ENCODE assay signal across 8 mouse cellular contexts in genomic region chr7:131370648-131371469, GRCm38 (mm10). TPM values are rescaled to one million over a fixed set of nuclear protein-coding genes. Genes with fewer than 3 reads are reported as not detected.
DNase-seq lines count a peak whose midpoint lies in the region; ATAC-seq and TF ChIP-seq lines count a peak whose summit lies in the region.

TSS of gene Pstk (plus strand) at chr7:131371141.

- peaks cover 8% of the 10 kb centered on the region for H3K4me1 ChIP-seq in heart, embryonic 12.5 days (replicated peaks)
- H3K4me1 ChIP-seq in kidney, postnatal 0 days (replicated peaks; ENCODE audit: insufficient read depth, low read length) = no peaks in the 10 kb centered on the region
- 0 out of 2 replicates have a peak, but pooled peaks cover 7% of the 10 kb centered on the region for H3K4me1 ChIP-seq in liver, embryonic 11.5 days (replicated peaks; ENCODE audit: control insufficient read depth, insufficient read depth, low read length)
- 0 out of 2 replicates have a peak, but pooled peaks cover 3% of the 10 kb centered on the region for H3K4me1 ChIP-seq in stomach, embryonic 14.5 days (ENCODE audit: control insufficient read depth, insufficient read depth, low read length)

- H3K4me3 ChIP-seq in heart, embryonic 12.5 days = peak within 1 kb of the TSS; percentile 84
- H3K4me3 ChIP-seq in kidney, postnatal 0 days (replicated peaks; ENCODE audit: low read depth, low read length) = peak within 1 kb of the TSS; percentile 67
- H3K4me3 ChIP-seq in liver, embryonic 11.5 days (ENCODE audit: low read depth, low read length) = peak within 1 kb of the TSS; percentile 80
- H3K4me3 ChIP-seq in stomach, embryonic 14.5 days (ENCODE audit: low read depth, low read length) = peak within 1 kb of the TSS; percentile 58

- peak; percentile 98 for ATAC-seq in erythroid progenitor cell, adult 5-6 weeks (replicated peaks; ENCODE audit: low FRiP score, poor library complexity, severe bottlenecking)
- ATAC-seq in heart, embryonic 12.5 days (ENCODE audit: insufficient number of reproducible peaks, low FRiP score) = peak; percentile 97
- peak; percentile 93 for ATAC-seq in kidney, postnatal 0 days (replicated peaks; ENCODE audit: low FRiP score, low read depth)
- ATAC-seq in liver, embryonic 11.5 days (replicated peaks; ENCODE audit: low FRiP score) = peak; percentile 94
- peak; percentile 94 for ATAC-seq in stomach, embryonic 14.5 days (ENCODE audit: insufficient number of reproducible peaks, insufficient read depth, low FRiP score, low read depth)

- peak within 1 kb of the TSS; percentile 99 for H3K27ac ChIP-seq in heart, embryonic 12.5 days (ENCODE audit: poor library complexity, severe bottlenecking)
- H3K27ac ChIP-seq in kidney, postnatal 0 days = peak within 1 kb of the TSS; percentile 94
- peak within 1 kb of the TSS; percentile 93 for H3K27ac ChIP-seq in liver, embryonic 11.5 days (ENCODE audit: low read depth, low read length)
- H3K27ac ChIP-seq in stomach, embryonic 14.5 days (ENCODE audit: low read length) = peak within 1 kb of the TSS; percentile 95

- H3K9me3 ChIP-seq in heart, embryonic 12.5 days (replicated peaks) = no peaks in the 10 kb centered on the region
- H3K9me3 ChIP-seq in kidney, postnatal 0 days (replicated peaks; ENCODE audit: low read length) = no peaks in the 10 kb centered on the region
- no peaks in the 10 kb centered on the region for H3K9me3 ChIP-seq in liver, embryonic 11.5 days (ENCODE audit: control insufficient read depth, low read length)
- no peaks in the 10 kb centered on the region for H3K9me3 ChIP-seq in stomach, embryonic 14.5 days (ENCODE audit: control insufficient read depth, low read depth, low read length)

- no peaks in the 10 kb centered on the region for H3K27me3 ChIP-seq in heart, embryonic 12.5 days (replicated peaks)
- H3K27me3 ChIP-seq in kidney, postnatal 0 days (ENCODE audit: insufficient read depth, low read length) = no peaks in the 10 kb centered on the region
- no peaks in the 10 kb centered on the region for H3K27me3 ChIP-seq in liver, embryonic 11.5 days (replicated peaks; ENCODE audit: control insufficient read depth, insufficient read depth, low read length)
- no peaks in the 10 kb centered on the region for H3K27me3 ChIP-seq in stomach, embryonic 14.5 days (ENCODE audit: control insufficient read depth, insufficient read depth, low read length)

- peak; percentile 90 for TF ChIP-seq CTCF in kidney, postnatal 0 days (IDR thresholded peaks at IDR 0.05; ENCODE audit: low read depth)

- DNase-seq in CD4-positive helper T cell, adult 2 months (ENCODE audit: low read depth, low spot score) = peak; percentile 92
- DNase-seq in brain, embryonic 18.5 days (ENCODE audit: low read depth, low spot score) = peak; percentile 58
- DNase-seq in kidney, postnatal 0 days (ENCODE audit: low spot score) = peak; percentile 95
- peak; percentile 90 for DNase-seq in liver, embryonic 11.5 days (ENCODE audit: low spot score)
- DNase-seq in naive thymus-derived CD4-positive, alpha-beta T cell, adult 2 months (ENCODE audit: low read depth) = peak; percentile 93

- H3K4me2 ChIP-seq in heart, embryonic 12.5 days = peak within 1 kb of the TSS; percentile 76
- peak within 1 kb of the TSS; percentile 82 for H3K4me2 ChIP-seq in kidney, postnatal 0 days (ENCODE audit: low read length)
- H3K4me2 ChIP-seq in liver, embryonic 11.5 days = peak within 1 kb of the TSS; percentile 82
- peak within 1 kb of the TSS; percentile 55 for H3K4me2 ChIP-seq in stomach, embryonic 14.5 days (replicated peaks; ENCODE audit: low read depth, low read length)

- 4% methylated on average over 47 of the region's 47 CpGs for WGBS in heart, embryonic 12.5 days
- WGBS in kidney, postnatal 0 days = 5% methylated on average over 47 of the region's 47 CpGs
- WGBS in liver, embryonic 11.5 days = 3% methylated on average over 47 of the region's 47 CpGs
- 4% methylated on average over 47 of the region's 47 CpGs for WGBS in stomach, embryonic 14.5 days

- peaks cover 13% of the 10 kb centered on the region for H3K36me3 ChIP-seq in heart, embryonic 12.5 days
- 0 out of 2 replicates have a peak, but pooled peaks cover 3% of the 10 kb centered on the region for H3K36me3 ChIP-seq in kidney, postnatal 0 days (ENCODE audit: insufficient read depth, low read length)
- 0 out of 2 replicates have a peak, but pooled peaks cover 2% of the 10 kb centered on the region for H3K36me3 ChIP-seq in liver, embryonic 11.5 days (ENCODE audit: control insufficient read depth, insufficient read depth, low read length)
- H3K36me3 ChIP-seq in stomach, embryonic 14.5 days (ENCODE audit: control insufficient read depth, insufficient read depth, low read length) = peaks cover 8% of the 10 kb centered on the region; the same call in 1 of the 2 replicates

- H3K9ac ChIP-seq in heart, embryonic 12.5 days = peak within 1 kb of the TSS; percentile 96
- H3K9ac ChIP-seq in kidney, postnatal 0 days (ENCODE audit: low read depth, low read length) = peak within 1 kb of the TSS; percentile 69
- H3K9ac ChIP-seq in liver, embryonic 11.5 days (ENCODE audit: low read depth, low read length) = peak within 1 kb of the TSS; percentile 86
- H3K9ac ChIP-seq in stomach, embryonic 14.5 days (replicated peaks; ENCODE audit: low read depth, low read length) = peak within 1 kb of the TSS; percentile 73

RNA-seq across cellular contexts. Expression of gene Pstk, which starts in this region (rescaled TPM):
- total RNA-seq in erythroid progenitor cell, adult 5-6 weeks (2015; ENCODE audit: low replicate concordance) = 3.6 and 15.9 TPM in 2 replicates
- 3.3 and 4.5 TPM in 2 replicates for total RNA-seq in erythroid progenitor cell, adult 5-6 weeks (2017; ENCODE audit: low replicate concordance)
- polyA plus RNA-seq in heart, embryonic 12.5 days (2016; fragmentation: Nextera tagmentation; extraction: Ambion mirVana) = 86.6 and 96.7 TPM in 2 replicates
- polyA plus RNA-seq in kidney, postnatal 0 days (2015; fragmentation: Nextera tagmentation; extraction: Ambion mirVana) = 64.2 and 64.6 TPM in 2 replicates
- polyA plus RNA-seq in liver, embryonic 11.5 days (2014; fragmentation: Nextera tagmentation; extraction: Ambion mirVana) = 48.8 and 55.9 TPM in 2 replicates
- polyA plus RNA-seq in stomach, embryonic 14.5 days (2014; fragmentation: Nextera tagmentation; extraction: Ambion mirVana) = 79.4 and 82.8 TPM in 2 replicates

Comparison
In these comparisons a context has a peak if more than half of its experiments do, and no peak if none do; other contexts are left out.
1. Peak in every context shown above with its lines: DNase-seq, ATAC-seq, H3K4me3 ChIP-seq and H3K27ac ChIP-seq.